Mouse (Mus musculus) MEL (cell line): ENCODE results near the gene Iyd. TPM values are rescaled to one million over a fixed set of nuclear protein-coding genes. Genes with fewer than 3 reads are reported as not detected.
A peak's percentile ranks its signal among the peaks of the same experiment; 100 is the strongest.

Experiments
- DNase-seq: peaks from one replicate; pipeline ENCODE4 v3.0.0; 2011; ENCODE audit warnings: low read depth, low spot score
- H3K27ac ChIP-seq: 2 replicates; pipeline ENCODE4 v1.5.1; 2012; ENCODE audit warnings: low read depth, mild to moderate bottlenecking, control low read depth, low read length, moderate library complexity; ENCODE audit not compliant: control insufficient read depth
- H3K27me3 ChIP-seq, 2 experiments: fragments of 150-350 bp in 1 of 2; sonication (generic) in 1 of 2; 2 replicates each; pipeline ENCODE4 v1.6.1; 2012; ENCODE audit warnings: low read length in 2 of 2, mild to moderate bottlenecking in 2 of 2, improper control_type of control experiment in 1 of 2, moderate library complexity in 1 of 2; ENCODE audit not compliant: insufficient read depth in 2 of 2, control insufficient read depth in 1 of 2
- H3K36me3 ChIP-seq, 2 experiments: 2 replicates each; pipeline ENCODE4 v1.6.1; 2012 to 2014; ENCODE audit warnings: low read length in 2 of 2, improper control_type of control experiment in 1 of 2, inconsistent platforms in 1 of 2, mild to moderate bottlenecking in 1 of 2; ENCODE audit not compliant: insufficient read depth in 2 of 2, control insufficient read depth in 1 of 2
- H3K4me1 ChIP-seq, 2 experiments: fragments of 150-350 bp in 1 of 2; sonication (generic) in 1 of 2; 2 replicates each; pipeline ENCODE4 v1.6.1; 2012; ENCODE audit warnings: low read length in 2 of 2, improper control_type of control experiment in 1 of 2, mild to moderate bottlenecking in 1 of 2; ENCODE audit not compliant: insufficient read depth in 2 of 2, control insufficient read depth in 1 of 2
- H3K4me3 ChIP-seq, 2 experiments: fragments of 150-350 bp in 1 of 2; sonication (generic) in 1 of 2; 2 replicates each; pipeline ENCODE4 v1.5.1; 2012; ENCODE audit warnings: low read depth in 2 of 2, low read length in 2 of 2, mild to moderate bottlenecking in 2 of 2, moderate library complexity in 2 of 2, control low read depth in 1 of 2, improper control_type of control experiment in 1 of 2; ENCODE audit not compliant: control insufficient read depth in 1 of 2, insufficient read depth in 1 of 2
- H3K79me2 ChIP-seq: 2 replicates; pipeline ENCODE4 v1.6.1; 2012; ENCODE audit warnings: mild to moderate bottlenecking, low read length, moderate library complexity; ENCODE audit not compliant: control insufficient read depth, poor library complexity, insufficient read depth
- H3K9ac ChIP-seq: 2 replicates; pipeline ENCODE4 v1.6.1; 2012; ENCODE audit warnings: low read depth, mild to moderate bottlenecking, control low read depth, low read length, moderate library complexity; ENCODE audit not compliant: control insufficient read depth, poor library complexity, severe bottlenecking
- H3K9me3 ChIP-seq: fragments of 150-350 bp; sonication (generic); replicated peaks from 2 replicates; pipeline ENCODE4 v1.6.1; 2012; ENCODE audit warnings: mild to moderate bottlenecking, low read length, improper control_type of control experiment, moderate library complexity; ENCODE audit not compliant: insufficient read depth
- BHLHE40 ChIP-seq: IDR thresholded peaks from 2 replicates; pipeline ENCODE4 v1.6.1; 2012; ENCODE audit warnings: low read depth, mild to moderate bottlenecking, inconsistent platforms, low read length, improper control_type of control experiment, borderline replicate concordance
- CHD2 ChIP-seq: IDR thresholded peaks from 2 replicates; pipeline ENCODE4 v1.6.1; 2011; ENCODE audit warnings: low read length, improper control_type of control experiment
- E2F4 ChIP-seq: IDR thresholded peaks from 2 replicates; pipeline ENCODE4 v1.6.1; 2011; ENCODE audit warnings: low read depth, low read length, improper control_type of control experiment, borderline replicate concordance
- ETS1 ChIP-seq: IDR thresholded peaks from 2 replicates; pipeline ENCODE4 v1.6.1; 2012; ENCODE audit warnings: low read depth, mild to moderate bottlenecking, inconsistent platforms, low read length, improper control_type of control experiment, moderate library complexity
- GABPA ChIP-seq: IDR thresholded peaks from 2 replicates; pipeline ENCODE4 v1.6.1; 2012; ENCODE audit warnings: low read depth, mild to moderate bottlenecking, inconsistent platforms, low read length, improper control_type of control experiment, moderate library complexity
- GATA1 ChIP-seq: IDR thresholded peaks from 2 replicates; pipeline ENCODE4 v1.6.1; 2011; ENCODE audit warnings: low read depth, low read length, improper control_type of control experiment
- JUND ChIP-seq: IDR thresholded peaks from 2 replicates; pipeline ENCODE4 v1.6.1; 2011; ENCODE audit warnings: low read depth, mild to moderate bottlenecking, improper control_type of control experiment, low read length
- KAT2A ChIP-seq: conservative IDR thresholded peaks from 2 replicates; pipeline ENCODE4 v1.6.1; 2012; ENCODE audit warnings: low read depth, low read length, improper control_type of control experiment, inconsistent platforms
- MAFK ChIP-seq: IDR thresholded peaks from 2 replicates; pipeline ENCODE4 v1.6.1; 2011; ENCODE audit warnings: low read depth, mild to moderate bottlenecking, low read length, improper control_type of control experiment, borderline replicate concordance
- MAX ChIP-seq: IDR thresholded peaks from 2 replicates; pipeline ENCODE4 v1.6.1; 2011; ENCODE audit warnings: low read length, improper control_type of control experiment
- MAZ ChIP-seq: IDR thresholded peaks from 2 replicates; pipeline ENCODE4 v1.6.1; 2012; ENCODE audit warnings: low read depth, mild to moderate bottlenecking, inconsistent platforms, low read length, improper control_type of control experiment
- MYB ChIP-seq: IDR thresholded peaks from 2 replicates; pipeline ENCODE4 v1.6.1; 2011; ENCODE audit warnings: mild to moderate bottlenecking, low read depth, low read length, improper control_type of control experiment
- MYC ChIP-seq: IDR thresholded peaks from 2 replicates; pipeline ENCODE4 v1.6.1; 2011; ENCODE audit warnings: low read depth, mild to moderate bottlenecking, low read length, improper control_type of control experiment, moderate library complexity
- POLR2A ChIP-seq, 2 experiments: IDR thresholded peaks; 2 replicates each; pipeline ENCODE4 v1.6.1; 2011 to 2012; ENCODE audit warnings: low read length in 2 of 2, mild to moderate bottlenecking in 2 of 2, control low read depth in 1 of 2, improper control_type of control experiment in 1 of 2, low read depth in 1 of 2, moderate library complexity in 1 of 2; ENCODE audit not compliant: control insufficient read depth in 1 of 2, insufficient read depth in 1 of 2, poor library complexity in 1 of 2
- RAD21 ChIP-seq: IDR thresholded peaks from 2 replicates; pipeline ENCODE4 v1.6.1; 2011; ENCODE audit warnings: mild to moderate bottlenecking, low read depth, low read length, improper control_type of control experiment
- SMC3 ChIP-seq: IDR thresholded peaks from 2 replicates; pipeline ENCODE4 v1.6.1; 2011; ENCODE audit warnings: low read depth, low read length, improper control_type of control experiment
- TCF12 ChIP-seq: IDR thresholded peaks from 2 replicates; pipeline ENCODE4 v1.6.1; 2014; ENCODE audit warnings: low read depth, mild to moderate bottlenecking, inconsistent platforms, low read length, improper control_type of control experiment, moderate library complexity
- UBTF ChIP-seq: IDR thresholded peaks from 2 replicates; pipeline ENCODE4 v1.6.1; 2012; ENCODE audit warnings: low read depth, mild to moderate bottlenecking, inconsistent platforms, low read length, improper control_type of control experiment, moderate library complexity, borderline replicate concordance; ENCODE audit not compliant: insufficient read depth
- USF1 ChIP-seq: IDR thresholded peaks from 2 replicates; pipeline ENCODE4 v1.6.1; 2014; ENCODE audit warnings: low read depth, mild to moderate bottlenecking, inconsistent platforms, low read length, improper control_type of control experiment, moderate library complexity
- ZC3H11A ChIP-seq: IDR thresholded peaks from 2 replicates; pipeline ENCODE4 v1.6.1; 2012; ENCODE audit warnings: low read depth, mild to moderate bottlenecking, inconsistent platforms, low read length, improper control_type of control experiment
- polyA plus RNA-seq, 2 experiments: library from polyadenylated mRNA; stranded (reverse) in 1 of 2; unstranded in 1 of 2; fragments of >175 nt in 1 of 2; fragments of >200 nt in 1 of 2; gene quantifications; 2 replicates each; pipeline versions ENCODE4 v1.2.1 to v1.2.4; 2012; ENCODE audit warnings: low replicate concordance in 2 of 2, low read depth in 1 of 2; ENCODE audit not compliant: insufficient read length in 2 of 2, insufficient read depth in 1 of 2, missing spikeins in 1 of 2
- total RNA-seq: library from RNA; depleted of rRNA; stranded (reverse); fragments of 300-350 nt; gene quantifications from 2 replicates; pipeline ENCODE4 v1.2.3, GENCODE M21; 2012

Iyd gene
- total and polyA plus RNA-seq, 3 experiments: not detected

- H3K36me3 ChIP-seq: no peaks in the 10 kb centered on the region
- no peak overlapping the region for H3K9ac ChIP-seq
- TF ChIP-seq RAD21: peak; percentile 7
- TF ChIP-seq SMC3: no peak
- TF ChIP-seq, all 39 proteins: peak for 1
- H3K9me3 ChIP-seq: no peaks in the 10 kb centered on the region
- DNase-seq: no peak
- H3K79me2 ChIP-seq: no peaks in the 10 kb centered on the region
- no peak overlapping the region for H3K4me3 ChIP-seq
- H3K4me1 ChIP-seq: no peaks in the 10 kb centered on the region
- H3K27me3 ChIP-seq: no peaks in the 10 kb centered on the region
- H3K27ac ChIP-seq: no peak overlapping the region
These were observed 32.9 kb downstream of the Iyd start for GRCm38 (mm10) chr10:3572723-3573649.

DNA sequence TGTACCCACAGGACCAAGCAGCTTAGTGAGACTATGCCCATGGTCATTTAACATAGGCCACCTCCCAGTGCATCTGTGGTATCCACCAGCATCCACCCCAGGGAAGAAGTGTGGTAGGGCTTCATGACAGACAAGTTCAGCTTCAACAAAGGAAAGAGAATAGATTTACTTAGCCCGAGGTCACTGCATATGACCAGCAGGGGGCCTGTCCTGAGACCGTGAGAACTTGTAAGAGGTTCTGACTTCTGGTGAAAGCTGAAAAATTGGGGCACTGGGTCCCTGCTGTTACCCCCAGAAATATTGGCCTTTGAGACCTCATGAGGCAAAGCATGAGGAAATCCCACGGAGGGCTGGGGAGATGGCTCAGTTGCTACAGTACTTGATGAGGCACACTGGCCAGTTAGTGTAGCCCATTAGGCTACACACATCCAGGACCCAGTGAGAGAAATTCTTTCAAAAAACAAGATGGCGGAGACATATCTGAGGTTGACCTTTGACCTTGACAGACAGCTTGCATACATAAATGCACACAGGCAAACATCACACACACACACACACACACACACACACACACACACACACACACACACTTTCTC, 34.0 kb downstream of the Iyd start:
- Histone ChIP-seq H3K4me1 (no peaks in the 10 kb centered on the region), H3K79me2 (no peaks in the 10 kb centered on the region), H3K27me3 (no peaks in the 10 kb centered on the region), H3K9ac (no peak overlapping the region), H3K4me3 (no peak overlapping the region), H3K27ac (no peak overlapping the region), H3K36me3 (no peaks in the 10 kb centered on the region), H3K9me3 (no peaks in the 10 kb centered on the region)
- no peak for DNase-seq
- TF ChIP-seq GATA1 (no peak), MYC (no peak)

DNA sequence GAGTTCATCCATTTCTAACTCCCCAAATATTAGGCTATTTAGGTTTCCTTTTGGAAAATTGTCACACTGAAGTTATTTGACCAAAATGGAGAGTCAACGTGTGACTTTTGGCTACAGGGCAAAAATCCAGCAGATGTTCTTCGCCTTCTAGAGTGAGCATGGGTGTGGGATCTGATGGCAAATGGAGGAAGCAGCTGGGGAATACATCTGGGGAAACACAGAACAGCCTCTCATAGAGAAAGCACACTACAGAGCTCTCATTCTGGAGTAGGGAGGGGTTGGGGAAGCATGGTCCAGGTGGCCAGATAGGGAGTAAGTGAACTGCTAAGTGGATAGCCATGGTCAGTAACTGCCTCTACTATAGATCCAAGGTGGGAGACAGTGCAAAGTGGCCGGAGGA, 50.6 kb downstream of the Iyd start:
- H3K36me3 ChIP-seq: no peaks in the 10 kb centered on the region
- no peak overlapping the region for H3K27ac ChIP-seq
- H3K9me3 ChIP-seq: no peaks in the 10 kb centered on the region
- no peak overlapping the region for H3K9ac ChIP-seq
- DNase-seq: no peak
- no peaks in the 10 kb centered on the region for H3K27me3 ChIP-seq
- no peaks in the 10 kb centered on the region for H3K4me1 ChIP-seq
- H3K4me3 ChIP-seq: no peak overlapping the region
- H3K79me2 ChIP-seq: no peaks in the 10 kb centered on the region
- TF ChIP-seq KAT2A: no peak
- TF ChIP-seq E2F4: no peak
- no peak for TF ChIP-seq RAD21
- no peak for TF ChIP-seq MYB
- TF ChIP-seq GABPA: no peak
- TF ChIP-seq UBTF: no peak
- no peak for TF ChIP-seq MAZ
- no peak for TF ChIP-seq CHD2
- TF ChIP-seq MAFK: no peak
- TF ChIP-seq MYC: no peak
- no peak for TF ChIP-seq BHLHE40
- TF ChIP-seq ZC3H11A: no peak
- no peak for TF ChIP-seq JUND
- TF ChIP-seq POLR2A (IDR thresholded peaks at IDR 0.05; ENCODE audit: control insufficient read depth in 1 of 2, insufficient read depth in 1 of 2, low read depth in 1 of 2, low read length in 2 of 2, poor library complexity in 1 of 2): no peak
- no peak for TF ChIP-seq ETS1
- no peak for TF ChIP-seq MAX
- no peak for TF ChIP-seq TCF12
- TF ChIP-seq USF1: no peak
